Comparison of ENCODE assay signal across 8 mouse cellular contexts in genomic region chr1:37341914-37342313, GRCm38 (mm10). TPM values are rescaled to one million over a fixed set of nuclear protein-coding genes. Genes with fewer than 3 reads are reported as not detected.
DNase-seq lines count a peak whose midpoint lies in the region; ATAC-seq lines count a peak whose summit lies in the region.
"Had no signal": no experiment of that assay in that cellular context is flagged by ENCODE, and none has a peak within 500 bp of the region (broad histone marks: within the 10 kb centered on the region; RNA-seq: fewer than 3 reads in every experiment).

No protein-coding gene starts in this region.

- H3K4me1 ChIP-seq in kidney, embryonic 14.5 days (ENCODE audit: control insufficient read depth, insufficient read depth, low read length): peaks cover 11% of the 10 kb centered on the region; the same call in 1 of the 2 replicates
- peaks cover 6% of the 10 kb centered on the region for H3K4me1 ChIP-seq in liver, embryonic 16.5 days (ENCODE audit: control insufficient read depth, low read depth, low read length)

- no peaks in the 10 kb centered on the region for H3K27me3 ChIP-seq in kidney, embryonic 14.5 days (ENCODE audit: control insufficient read depth, insufficient read depth, low read length)
- H3K27me3 ChIP-seq in liver, embryonic 16.5 days (ENCODE audit: control insufficient read depth, insufficient read depth, low read depth, low read length): no peaks in the 10 kb centered on the region

- 40% methylated on average over 4 of the region's 4 CpGs for WGBS in kidney, embryonic 14.5 days
- 49% methylated on average over 4 of the region's 4 CpGs for WGBS in liver, embryonic 16.5 days (ENCODE audit: insufficient replicate concordance)

- DNase-seq in kidney, adult 8-10 months: no peak
- DNase-seq in cerebellum, adult 11 months: peak; percentile 46
- DNase-seq in cerebellum, postnatal 25 days: peak; percentile 71 to 79
- no peak for DNase-seq in thymus, postnatal 10 days (ENCODE audit: low spot score in 2 of 2)
- no peak for DNase-seq in left cerebral cortex, adult 8-10 months (ENCODE audit: low spot score in 2 of 2)
- DNase-seq: thymus, postnatal 14 days had no signal

- ATAC-seq in kidney, embryonic 14.5 days (ENCODE audit: low FRiP score, low TSS enrichment): peak; percentile 80
- peak; percentile 89 for ATAC-seq in liver, embryonic 16.5 days (ENCODE audit: low read depth)

- no peak overlapping the region for H3K4me2 ChIP-seq in kidney, embryonic 14.5 days (replicated peaks; ENCODE audit: low read depth, low read length)
- H3K4me2 ChIP-seq in liver, embryonic 16.5 days (ENCODE audit: low read depth, low read length): no peak overlapping the region

- H3K4me3 ChIP-seq in kidney, embryonic 14.5 days (ENCODE audit: low read length): no peak overlapping the region
- H3K4me3 ChIP-seq in liver, embryonic 16.5 days (ENCODE audit: low read depth, low read length): no peak overlapping the region

- H3K9ac ChIP-seq in kidney, embryonic 14.5 days (ENCODE audit: low read depth, low read length): no peak overlapping the region
- H3K9ac ChIP-seq in liver, embryonic 16.5 days (ENCODE audit: low read depth, low read length): no peak overlapping the region

- H3K36me3 ChIP-seq in kidney, embryonic 14.5 days (ENCODE audit: control insufficient read depth, insufficient read depth, low read length): no peaks in the 10 kb centered on the region
- H3K36me3 ChIP-seq in liver, embryonic 16.5 days (ENCODE audit: control insufficient read depth, insufficient read depth): no peaks in the 10 kb centered on the region

- 0 out of 2 replicates have a peak overlapping the region, but pooled peaks have one; percentile 14 for H3K27ac ChIP-seq in kidney, embryonic 14.5 days (ENCODE audit: low read depth, low read length)
- peak overlapping the region; percentile 82 for H3K27ac ChIP-seq in liver, embryonic 16.5 days (ENCODE audit: low read length)

- H3K9me3 ChIP-seq in kidney, embryonic 14.5 days (ENCODE audit: control insufficient read depth, low read length): no peaks in the 10 kb centered on the region
- no peaks in the 10 kb centered on the region for H3K9me3 ChIP-seq in liver, embryonic 16.5 days (replicated peaks; ENCODE audit: control insufficient read depth, low read length)

RNA-seq across cellular contexts. Expression of gene Inpp4a, which starts 42.2 kb away (rescaled TPM):
- polyA plus RNA-seq in kidney, embryonic 14.5 days (2014; fragmentation: Nextera tagmentation; extraction: Ambion mirVana): 17.8 and 18.6 TPM in 2 replicates
- 4.9 and 5.5 TPM in 2 replicates for polyA plus RNA-seq in liver, embryonic 16.5 days (2015; fragmentation: Nextera tagmentation; extraction: Ambion mirVana)
- 100 to 1,000 TPM; 207 to 234 (median 221) TPM for total RNA-seq in left cerebral cortex, adult 8-10 months (2022)

Comparison
In these comparisons a context has a peak if more than half of its experiments do, and no peak if none do; other contexts are left out.
1. DNase-seq: peak in cerebellum, adult 11 months (single experiment) and cerebellum, postnatal 25 days (2 of 2); none in kidney, adult 8-10 months (0 of 2), thymus, postnatal 10 days (0 of 2) and left cerebral cortex, adult 8-10 months (0 of 2).